Mouse (Mus musculus): ENCODE data around the gene Traf5.

Traf5 gene

DNA sequence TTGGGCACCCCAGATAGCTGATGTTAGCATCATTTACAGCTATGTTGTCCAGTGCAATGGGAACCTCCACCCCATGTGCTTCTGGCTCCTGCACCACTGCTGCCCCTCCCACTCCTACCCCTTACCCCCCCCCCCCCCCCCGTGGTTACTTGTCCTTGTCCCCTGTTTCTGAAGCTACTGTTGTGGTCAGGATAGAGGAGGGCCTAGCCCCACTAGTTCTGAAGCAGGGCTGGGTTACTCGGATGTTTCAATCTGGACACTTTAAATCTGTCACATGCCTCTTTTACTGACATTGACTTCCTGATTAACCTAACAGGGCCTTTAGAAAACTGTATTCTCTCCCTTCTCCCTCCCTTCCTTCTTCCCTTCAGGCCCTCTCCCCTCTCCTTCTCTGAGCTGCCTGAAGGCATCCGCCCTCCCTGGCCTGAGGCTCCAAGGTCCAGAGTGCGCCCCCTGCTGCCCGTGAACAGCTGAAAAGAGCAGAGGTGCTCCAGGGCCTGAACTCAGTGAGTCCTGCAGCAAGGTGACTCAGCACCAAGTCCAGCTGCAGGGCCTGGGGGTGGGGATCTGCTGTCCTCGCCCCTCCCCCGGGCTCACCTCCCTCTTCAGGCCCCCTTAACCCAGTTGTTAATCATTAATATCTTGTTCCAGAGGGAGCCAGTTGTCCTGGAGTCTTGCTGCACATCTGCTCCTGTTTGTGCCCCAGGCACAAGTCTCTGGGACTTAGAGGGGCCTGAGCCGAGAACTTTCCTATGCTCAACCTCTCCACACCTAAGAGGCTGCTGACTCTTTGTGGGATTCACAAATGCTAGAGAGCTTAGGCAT is 128.2 kb downstream of the Traf5 start:
- peak; percentile 93 to 94 for DNase-seq

DNA sequence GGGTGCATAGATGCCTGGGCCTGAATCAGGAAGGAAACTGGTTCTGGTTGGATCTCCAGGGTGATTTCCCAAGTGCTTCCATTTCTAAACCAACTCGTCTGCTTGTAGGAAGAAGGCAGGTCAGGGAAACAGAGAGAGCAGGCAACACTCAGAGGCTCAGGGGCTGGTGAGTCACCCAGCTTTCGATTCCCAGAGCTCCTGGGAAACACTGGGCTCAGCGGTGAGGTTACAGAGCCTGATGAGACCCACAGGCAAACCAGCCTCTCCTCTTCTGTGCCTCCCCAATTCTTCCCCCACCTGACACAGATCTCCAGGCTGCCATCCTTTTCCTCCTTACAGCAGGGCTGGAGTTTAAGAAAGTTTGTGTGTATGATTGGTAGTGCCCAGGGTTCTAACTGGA is 128.9 kb downstream of the Traf5 start:
- no peak for DNase-seq

DNA sequence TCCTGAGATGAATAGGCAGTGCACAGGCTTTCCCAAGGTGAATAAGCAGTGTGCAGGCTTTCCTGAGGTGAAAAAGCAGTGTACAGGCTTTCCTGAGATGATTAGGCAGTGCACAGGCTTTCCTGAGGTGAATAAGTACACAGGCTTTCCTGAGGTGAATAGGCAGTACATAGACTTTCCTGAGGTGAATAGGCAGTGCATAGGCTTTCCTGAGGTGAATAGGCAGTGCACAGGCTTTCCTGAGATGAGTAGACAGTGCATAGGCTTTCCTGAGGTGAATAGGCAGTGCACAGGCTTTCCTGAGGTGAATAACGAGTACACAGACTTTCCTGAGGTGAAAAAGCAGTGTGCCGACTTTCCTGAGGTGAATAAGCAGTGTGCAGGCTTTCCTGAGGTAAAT is 131.4 kb downstream of the Traf5 start:
- DNase-seq = no peak

- peak; percentile 54 to 60 for DNase-seq
Observed at GRCm38 (mm10) chr1:191957321-191957720, 135.0 kb downstream of the Traf5 start.

- DNase-seq = peak; percentile 39 to 43
Observed at GRCm38 (mm10) chr1:191956871-191957270, 135.5 kb downstream of the Traf5 start.

- no peak for DNase-seq
Observed at GRCm38 (mm10) chr1:191956261-191956660, 136.1 kb downstream of the Traf5 start.

- no peak for DNase-seq
Observed at GRCm38 (mm10) chr1:191955101-191955500, 137.3 kb downstream of the Traf5 start.

GRCm38 (mm10) chr1:191952733-191953335 is 139.5 kb downstream of the Traf5 start:
- DNase-seq = no peak

- no peak for DNase-seq
Observed at GRCm38 (mm10) chr1:191950611-191951010, 141.7 kb downstream of the Traf5 start.

- DNase-seq = no peak
Observed at GRCm38 (mm10) chr1:191948600-191948999, 143.8 kb downstream of the Traf5 start.

DNA sequence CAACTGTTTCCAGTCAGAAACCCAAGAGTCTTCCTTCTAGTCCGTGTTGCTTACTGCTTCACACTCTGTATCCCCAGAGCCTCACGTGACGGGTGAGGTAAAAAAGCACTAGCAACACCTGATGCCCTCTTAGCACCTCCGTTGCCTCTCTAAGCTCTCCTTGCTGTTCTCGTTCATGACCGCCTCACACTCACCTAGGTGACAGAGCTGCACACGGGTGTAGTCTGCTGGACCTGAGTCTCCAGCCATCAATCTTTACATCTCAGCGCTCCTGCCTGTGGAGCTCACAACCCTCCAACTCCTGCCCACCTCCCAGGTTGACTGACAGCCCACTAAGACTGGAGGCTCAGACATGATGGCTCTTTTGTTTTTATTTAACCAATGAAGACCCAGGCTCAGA is 144.6 kb downstream of the Traf5 start:
- DNase-seq = no peak
